Mouse (Mus musculus): ENCODE measurements around the gene Actl6a.

Gene Actl6a

GRCm38 (mm10) chr3:32725951-32726350 lies 19.9 kb downstream of the Actl6a start:
- TF ChIP-seq GATA4 (IDR thresholded peaks at IDR 0.05; ENCODE audit: insufficient replicate concordance, low read length), result no peak

GRCm38 (mm10) chr3:32727861-32728260 lies 21.8 kb downstream of the Actl6a start:
- TF ChIP-seq GATA4 (IDR thresholded peaks at IDR 0.05; ENCODE audit: insufficient replicate concordance, low read length), result no peak

- peak; percentile 39; the same call in 1 of the 2 replicates for TF ChIP-seq GATA4 (IDR thresholded peaks at IDR 0.05; ENCODE audit: insufficient replicate concordance, low read length)
Measured at GRCm38 (mm10) chr3:32736244-32737171, 30.4 kb downstream of the Actl6a start, which contains the start of gene Ndufb5. Ndufb5 (plus strand) TSS chr3:32736990.

- no peak for TF ChIP-seq GATA4 (IDR thresholded peaks at IDR 0.05; ENCODE audit: insufficient replicate concordance, low read length)
Measured at GRCm38 (mm10) chr3:32737172-32737655, 31.1 kb downstream of the Actl6a start, which contains the start of gene Mrpl47. Mrpl47 (minus strand) TSS chr3:32737605.

GRCm38 (mm10) chr3:32738549-32738948 lies 32.5 kb downstream of the Actl6a start:
- no peak for TF ChIP-seq GATA4 (IDR thresholded peaks at IDR 0.05; ENCODE audit: insufficient replicate concordance, low read length)

GRCm38 (mm10) chr3:32742276-32742780 lies 36.2 kb downstream of the Actl6a start:
- no peak for TF ChIP-seq GATA4 (IDR thresholded peaks at IDR 0.05; ENCODE audit: insufficient replicate concordance, low read length)

GRCm38 (mm10) chr3:32745001-32745400 lies 38.9 kb downstream of the Actl6a start:
- TF ChIP-seq GATA4 (IDR thresholded peaks at IDR 0.05; ENCODE audit: insufficient replicate concordance, low read length), result no peak

- no peak for TF ChIP-seq GATA4 (IDR thresholded peaks at IDR 0.05; ENCODE audit: insufficient replicate concordance, low read length)
Measured at GRCm38 (mm10) chr3:32748384-32748783, 42.3 kb downstream of the Actl6a start.

- TF ChIP-seq GATA4 (IDR thresholded peaks at IDR 0.05; ENCODE audit: insufficient replicate concordance, low read length), result no peak
Measured at GRCm38 (mm10) chr3:32749820-32750579, 43.9 kb downstream of the Actl6a start.

GRCm38 (mm10) chr3:32754384-32754915 lies 48.4 kb downstream of the Actl6a start:
- no peak for TF ChIP-seq GATA4 (IDR thresholded peaks at IDR 0.05; ENCODE audit: insufficient replicate concordance, low read length)

GRCm38 (mm10) chr3:32759212-32759611 lies 53.1 kb downstream of the Actl6a start:
- TF ChIP-seq GATA4 (IDR thresholded peaks at IDR 0.05; ENCODE audit: insufficient replicate concordance, low read length), result no peak

GRCm38 (mm10) chr3:32762962-32763361 lies 56.9 kb downstream of the Actl6a start:
- TF ChIP-seq GATA4 (IDR thresholded peaks at IDR 0.05; ENCODE audit: insufficient replicate concordance, low read length), result no peak

GRCm38 (mm10) chr3:32763902-32764301 lies 57.8 kb downstream of the Actl6a start:
- TF ChIP-seq GATA4 (IDR thresholded peaks at IDR 0.05; ENCODE audit: insufficient replicate concordance, low read length), result no peak

- TF ChIP-seq GATA4 (IDR thresholded peaks at IDR 0.05; ENCODE audit: insufficient replicate concordance, low read length), result no peak
Measured at GRCm38 (mm10) chr3:32770781-32771180, 64.7 kb downstream of the Actl6a start.
